ENCODE assay signal across 8 mouse cellular contexts in genomic region chr12:27339171-27339751, GRCm38 (mm10). TPM values are rescaled to one million over a fixed set of nuclear protein-coding genes. Genes with fewer than 3 reads are reported as not detected.
A peak's percentile ranks its signal among the peaks of the same experiment; 100 is the strongest.
DNase-seq lines count a peak whose midpoint lies in the region; ATAC-seq and TF ChIP-seq lines count a peak whose summit lies in the region.

No protein-coding gene starts in this region.

- H3K4me1 ChIP-seq in erythroblast, embryonic 14.5 days (ENCODE audit: control insufficient read depth) = no peaks in the 10 kb centered on the region
- peaks cover 2% of the 10 kb centered on the region; the same call in 1 of the 2 replicates for H3K4me1 ChIP-seq in heart, embryonic 12.5 days (replicated peaks)
- H3K4me1 ChIP-seq in liver, embryonic 12.5 days = 0 out of 2 replicates have a peak, but pooled peaks cover 6% of the 10 kb centered on the region
- H3K4me1 ChIP-seq in neural tube, embryonic 13.5 days (replicated peaks) = peaks cover 37% of the 10 kb centered on the region
- no peaks in the 10 kb centered on the region for H3K4me1 ChIP-seq in thymus, adult 2 months (replicated peaks; ENCODE audit: control insufficient read depth, insufficient read depth, low read length)

- TF ChIP-seq POLR2A in thymus, adult 2 months (IDR thresholded peaks at IDR 0.05; ENCODE audit: control insufficient read depth, extremely low read depth, insufficient read depth, low read length, poor library complexity) = no peak

- peak overlapping the region; percentile 93 for H3K4me2 ChIP-seq in heart, embryonic 12.5 days
- peak overlapping the region; percentile 60 for H3K4me2 ChIP-seq in liver, embryonic 12.5 days
- peak overlapping the region; percentile 65 for H3K4me2 ChIP-seq in neural tube, embryonic 13.5 days

- no peak for TF ChIP-seq CTCF in thymus, adult 2 months (IDR thresholded peaks at IDR 0.05; ENCODE audit: borderline replicate concordance, control insufficient read depth, extremely low read depth, insufficient read depth, low read length, poor library complexity)

- no peak for ATAC-seq in erythroblast, adult 5-6 weeks (replicated peaks; ENCODE audit: low FRiP score, poor library complexity, severe bottlenecking)
- no peak for ATAC-seq in heart, embryonic 12.5 days (ENCODE audit: insufficient number of reproducible peaks, low FRiP score)
- ATAC-seq in liver, embryonic 12.5 days = no peak
- ATAC-seq in neural tube, embryonic 13.5 days (ENCODE audit: low read depth) = no peak

- WGBS in heart, embryonic 12.5 days = under 1% methylated on average over 47 of the region's 47 CpGs
- WGBS in liver, embryonic 12.5 days (ENCODE audit: insufficient replicate concordance) = under 1% methylated on average over 35 of the region's 47 CpGs
- WGBS in neural tube, embryonic 13.5 days = under 1% methylated on average over 47 of the region's 47 CpGs
- 4% methylated on average over 46 of the region's 47 CpGs for WGBS in thymus, adult 2 months

- H3K36me3 ChIP-seq in erythroblast, embryonic 14.5 days (ENCODE audit: control insufficient read depth) = no peaks in the 10 kb centered on the region
- H3K36me3 ChIP-seq in heart, embryonic 12.5 days = 0 out of 2 replicates have a peak, but pooled peaks cover 2% of the 10 kb centered on the region
- no peaks in the 10 kb centered on the region for H3K36me3 ChIP-seq in liver, embryonic 12.5 days
- peaks cover 9% of the 10 kb centered on the region for H3K36me3 ChIP-seq in neural tube, embryonic 13.5 days
- no peaks in the 10 kb centered on the region for H3K36me3 ChIP-seq in thymus, adult 2 months (ENCODE audit: control insufficient read depth, insufficient read depth, low read length)

- H3K9me3 ChIP-seq in erythroblast, embryonic 14.5 days (ENCODE audit: control insufficient read depth, low read length) = peaks cover 6% of the 10 kb centered on the region; the same call in 1 of the 2 replicates
- H3K9me3 ChIP-seq in heart, embryonic 12.5 days (replicated peaks) = no peaks in the 10 kb centered on the region
- H3K9me3 ChIP-seq in liver, embryonic 12.5 days (replicated peaks) = no peaks in the 10 kb centered on the region
- H3K9me3 ChIP-seq in neural tube, embryonic 13.5 days = no peaks in the 10 kb centered on the region

- peak overlapping the region; percentile 22 for H3K4me3 ChIP-seq in erythroblast, embryonic 14.5 days (replicated peaks)
- H3K4me3 ChIP-seq in heart, embryonic 12.5 days = peak overlapping the region; percentile 76
- peak overlapping the region; percentile 54 for H3K4me3 ChIP-seq in liver, embryonic 12.5 days
- peak overlapping the region; percentile 100 for H3K4me3 ChIP-seq in neural tube, embryonic 13.5 days
- H3K4me3 ChIP-seq in thymus, adult 2 months (ENCODE audit: control insufficient read depth, insufficient read depth, low read length) = no peak overlapping the region

- peak overlapping the region; percentile 72; the same call in 1 of the 2 replicates for H3K27ac ChIP-seq in heart, embryonic 12.5 days (ENCODE audit: poor library complexity, severe bottlenecking)
- 0 out of 2 replicates have a peak overlapping the region, but pooled peaks have one; percentile 14 for H3K27ac ChIP-seq in liver, embryonic 12.5 days
- H3K27ac ChIP-seq in neural tube, embryonic 13.5 days (replicated peaks) = peak overlapping the region; percentile 98
- no peak overlapping the region for H3K27ac ChIP-seq in thymus, adult 2 months (ENCODE audit: control insufficient read depth, insufficient read depth, low read length)

- peak overlapping the region; percentile 85 for H3K9ac ChIP-seq in heart, embryonic 12.5 days
- H3K9ac ChIP-seq in liver, embryonic 12.5 days = peak overlapping the region; percentile 50; the same call in 1 of the 2 replicates
- peak overlapping the region; percentile 100 for H3K9ac ChIP-seq in neural tube, embryonic 13.5 days

- peaks cover 63% of the 10 kb centered on the region for H3K27me3 ChIP-seq in erythroblast, embryonic 14.5 days (ENCODE audit: control insufficient read depth)
- no peaks in the 10 kb centered on the region for H3K27me3 ChIP-seq in heart, embryonic 12.5 days (replicated peaks)
- H3K27me3 ChIP-seq in liver, embryonic 12.5 days (replicated peaks) = peaks cover 68% of the 10 kb centered on the region
- no peaks in the 10 kb centered on the region for H3K27me3 ChIP-seq in neural tube, embryonic 13.5 days
- 0 out of 2 replicates have a peak, but pooled peaks cover 2% of the 10 kb centered on the region for H3K27me3 ChIP-seq in thymus, adult 2 months (ENCODE audit: control insufficient read depth, insufficient read depth, low read length)

- DNase-seq in embryo, embryonic 10.5 days (ENCODE audit: low spot score) = peak; percentile 66
- peak; percentile 50 for DNase-seq in layer of hippocampus, adult 11-12 months (ENCODE audit: low spot score)
- no peak for DNase-seq in thymus, adult 2 months

RNA-seq across cellular contexts. Expression of gene Sox11, which starts 3.1 kb away (rescaled TPM):
- under 0.01 TPM in 1 of 2 replicates, not detected in the other for polyA plus RNA-seq in erythroblast, embryonic 14.5 days (2012)
- total RNA-seq in erythroblast, adult 5-6 weeks (2015; ENCODE audit: low replicate concordance) = not detected in 2 replicates
- total RNA-seq in erythroblast, adult 5-6 weeks (2017; ENCODE audit: low replicate concordance) = 0.14 TPM in 1 of 2 replicates, not detected in the other
- 25.1 and 27.5 TPM in 2 replicates for polyA plus RNA-seq in heart, embryonic 12.5 days (2016; fragmentation: Nextera tagmentation; extraction: Ambion mirVana)
- polyA plus RNA-seq in liver, embryonic 12.5 days (2016; fragmentation: Nextera tagmentation; extraction: Ambion mirVana) = 5.6 and 6.0 TPM in 2 replicates
- 512 and 534 TPM in 2 replicates for polyA plus RNA-seq in neural tube, embryonic 13.5 days (2015; fragmentation: Nextera tagmentation; extraction: Ambion mirVana)
- polyA plus RNA-seq in thymus, adult 2 months (2012; rRNA removed) = 0.05 and 0.07 TPM in 2 replicates

Comparison
In these comparisons a context has a peak if more than half of its experiments do, and no peak if none do; other contexts are left out.
1. H3K9ac ChIP-seq: peak in every context shown above with its lines; median percentile 100 in neural tube, embryonic 13.5 days; 85 in heart, embryonic 12.5 days; 50 in liver, embryonic 12.5 days.
2. RNA of gene Sox11, which starts 3.1 kb away (polyA plus RNA-seq): 512 to 534 TPM in neural tube, embryonic 13.5 days; 25.1 to 27.5 TPM in heart, embryonic 12.5 days, 5.6 to 6.0 TPM in liver, embryonic 12.5 days, 0.05 to 0.07 TPM in thymus, adult 2 months and under 0.01 TPM in erythroblast, embryonic 14.5 days; every median in the first group is over 10 times any median in the second.
3. Peak in every context shown above with its lines, with median percentiles within 50 percentile points of each other: H3K4me2 ChIP-seq.